Mouse (Mus musculus) ES-Bruce4 (cell line): ENCODE measurements around the gene Ssu72.

Experiments used
- CTCF ChIP-seq: IDR thresholded peaks from one replicate; pipeline ENCODE4 v1.8.1; 2011; ENCODE audit warnings: low read depth, low read length
- POLR2A ChIP-seq: IDR thresholded peaks from one replicate; pipeline ENCODE4 v1.8.1; 2011; ENCODE audit warnings: low read length; ENCODE audit not compliant: insufficient read depth

DNA sequence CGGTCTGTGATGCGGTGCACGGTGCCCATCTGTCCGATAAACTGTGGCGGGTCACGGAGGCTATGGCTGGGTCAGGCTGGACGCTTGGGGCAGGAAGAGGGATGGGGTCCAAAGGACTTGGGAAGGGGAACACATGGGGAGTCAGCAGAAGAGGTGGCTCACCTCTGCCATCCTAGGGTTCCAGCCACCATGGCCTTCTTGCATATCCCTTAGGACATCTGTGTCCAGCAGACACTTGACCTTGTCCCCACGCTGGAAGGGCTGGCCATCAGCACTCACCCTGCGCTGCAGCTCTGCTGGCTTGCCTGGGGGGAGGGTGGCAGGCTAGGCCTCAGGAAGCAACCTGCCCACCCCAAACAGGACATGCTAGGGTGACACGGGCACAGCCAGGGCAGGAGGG, 45.6 kb upstream of the Ssu72 start:
- TF ChIP-seq CTCF (no peak), POLR2A (no peak)
